Mouse (Mus musculus): Measurements from ENCODE around the gene Insig1.
A peak's percentile ranks its signal among the peaks of the same experiment; 100 is the strongest.

Gene Insig1

DNA sequence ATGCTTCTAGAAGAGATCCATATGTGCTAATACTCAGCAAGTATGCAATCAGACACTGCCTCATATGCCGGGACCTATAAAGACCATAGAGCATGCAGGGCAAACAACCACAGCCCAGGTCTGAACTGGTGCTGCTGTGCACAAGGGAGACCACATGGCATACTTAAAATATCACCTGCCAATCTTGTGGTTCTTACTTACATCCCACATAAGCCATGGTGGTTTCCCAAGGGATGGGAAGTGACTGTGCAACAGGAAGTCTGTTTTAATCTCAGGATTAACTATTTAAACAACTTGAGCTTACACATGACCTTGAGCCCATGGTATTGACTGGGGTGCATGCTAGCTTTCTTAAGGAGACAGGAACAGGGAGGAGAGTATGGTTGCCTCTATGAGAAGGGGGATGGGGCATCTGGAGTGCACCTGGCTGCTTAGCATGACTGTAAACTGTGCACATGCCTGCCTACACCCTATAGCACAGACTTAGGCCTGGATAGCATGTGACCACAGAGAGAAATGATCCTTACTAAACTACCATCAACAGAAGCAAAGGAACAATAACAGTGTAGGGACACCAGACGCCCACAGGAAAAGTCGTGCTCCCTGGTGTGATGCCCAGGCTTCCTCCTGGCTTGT is 7.1 kb upstream of the Insig1 start:
- DNase-seq (ENCODE audit: low spot score in 2 of 2), result no peak

DNA sequence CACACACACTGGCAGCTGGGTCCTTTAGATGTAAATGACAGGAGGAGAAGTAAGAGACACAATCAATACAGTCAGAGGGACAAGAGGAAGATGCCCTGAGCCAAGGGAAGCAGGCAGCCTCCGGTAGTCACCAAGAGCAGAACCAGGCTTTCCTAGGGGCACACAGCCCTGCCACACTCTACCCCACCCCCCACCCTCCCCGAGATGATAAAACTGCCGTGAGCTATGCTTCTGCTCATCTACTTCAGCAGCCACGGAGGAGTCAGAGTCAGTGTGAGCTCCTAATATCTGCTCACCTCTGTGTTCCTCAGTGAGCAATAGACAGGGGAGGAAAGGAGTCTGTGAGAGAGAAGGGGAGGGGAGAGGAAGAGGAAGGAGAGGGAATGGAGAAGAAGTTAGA is 5.9 kb upstream of the Insig1 start:
- DNase-seq (ENCODE audit: low spot score in 2 of 2), result no peak

DNA sequence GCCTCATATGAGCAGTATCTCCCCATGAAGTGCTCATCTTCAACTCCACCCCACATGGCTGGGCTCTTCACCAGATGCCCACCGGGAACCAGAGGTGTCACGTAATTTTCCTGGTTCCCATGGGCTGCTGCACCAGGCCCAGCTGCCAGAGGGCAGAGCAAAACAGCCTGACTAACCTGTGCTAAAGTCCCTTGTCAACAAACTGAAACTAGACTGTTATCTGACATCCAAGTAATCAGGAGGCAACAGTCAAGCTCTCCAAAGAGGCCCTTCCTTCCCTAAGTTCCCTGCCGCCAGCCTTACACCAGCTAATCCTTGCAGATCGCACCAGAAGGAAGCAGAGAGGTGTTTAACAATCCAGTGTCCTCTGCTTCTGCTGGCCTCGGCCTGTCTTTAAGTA is 4.9 kb upstream of the Insig1 start:
- DNase-seq (ENCODE audit: low spot score in 2 of 2), result no peak

DNA sequence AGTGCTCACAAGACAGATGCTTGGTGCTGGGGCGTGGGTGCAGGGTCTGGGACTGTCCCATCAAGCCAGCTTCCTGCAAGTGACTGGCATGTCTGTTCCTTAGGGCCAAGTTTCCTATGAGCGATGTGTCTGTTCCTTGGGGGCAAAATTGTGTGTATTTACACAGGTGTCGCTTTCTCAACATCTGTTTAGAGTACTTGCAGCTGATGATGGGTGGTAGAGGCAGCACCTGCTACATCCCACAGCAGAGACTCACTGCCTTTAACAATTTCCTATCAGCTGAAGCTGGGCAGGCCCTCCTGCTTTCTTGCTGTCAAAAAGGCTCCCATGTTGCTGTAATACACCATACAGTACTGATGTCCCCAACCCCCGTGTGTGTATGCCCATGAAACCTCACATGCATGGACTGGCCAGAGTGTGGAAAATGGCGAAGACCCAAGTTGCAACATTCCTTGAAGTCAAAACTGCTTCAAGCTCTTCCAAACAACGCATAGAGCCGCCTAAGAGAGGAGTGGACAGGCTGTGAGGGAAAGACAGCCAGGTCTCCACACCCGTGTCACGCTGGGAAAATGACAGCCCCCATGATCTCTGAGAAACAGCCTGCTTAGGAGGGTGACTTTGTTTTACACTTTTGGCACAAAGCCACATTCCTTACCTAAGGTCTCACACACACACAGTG is 875 bp upstream of the Insig1 start:
- DNase-seq (ENCODE audit: low spot score in 2 of 2), result peak in 1 of 2 experiments; percentile 23

DNA sequence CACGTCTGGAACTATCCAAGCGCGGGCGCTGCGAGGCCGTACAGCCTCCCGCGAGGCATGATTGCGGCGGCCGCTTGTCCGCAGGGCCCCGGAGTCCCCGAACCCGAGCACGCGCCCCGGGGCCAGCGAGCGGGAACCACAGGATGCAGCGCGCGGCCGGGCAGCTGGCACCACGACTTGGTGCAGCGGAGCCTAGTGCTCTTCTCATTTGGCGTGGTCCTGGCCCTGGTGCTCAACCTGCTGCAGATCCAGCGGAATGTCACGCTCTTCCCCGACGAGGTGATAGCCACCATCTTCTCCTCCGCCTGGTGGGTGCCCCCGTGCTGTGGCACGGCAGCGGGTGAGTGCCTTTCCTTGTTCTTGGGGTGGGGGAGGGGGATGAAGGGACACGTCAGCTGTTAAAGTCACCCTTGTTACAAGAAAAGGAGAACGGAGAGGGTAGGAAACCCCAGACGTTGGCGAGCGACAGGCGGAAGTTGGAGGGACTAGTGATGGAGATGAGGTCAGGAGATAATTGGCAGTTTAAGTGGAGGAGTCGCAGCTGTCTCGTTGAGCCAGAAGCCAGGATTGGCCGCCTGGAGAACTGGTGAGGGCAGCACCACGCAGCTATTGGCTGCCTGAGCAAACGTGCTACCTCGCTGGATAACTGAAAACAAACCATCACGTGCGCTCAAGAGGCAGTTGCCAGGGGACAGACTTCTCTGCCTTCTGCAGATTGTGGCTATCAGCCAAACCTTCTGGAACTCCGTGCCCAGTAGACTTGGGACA is 477 bp downstream of the Insig1 start:
- peak; percentile 68 to 82 for DNase-seq (ENCODE audit: low spot score in 2 of 2)

DNA sequence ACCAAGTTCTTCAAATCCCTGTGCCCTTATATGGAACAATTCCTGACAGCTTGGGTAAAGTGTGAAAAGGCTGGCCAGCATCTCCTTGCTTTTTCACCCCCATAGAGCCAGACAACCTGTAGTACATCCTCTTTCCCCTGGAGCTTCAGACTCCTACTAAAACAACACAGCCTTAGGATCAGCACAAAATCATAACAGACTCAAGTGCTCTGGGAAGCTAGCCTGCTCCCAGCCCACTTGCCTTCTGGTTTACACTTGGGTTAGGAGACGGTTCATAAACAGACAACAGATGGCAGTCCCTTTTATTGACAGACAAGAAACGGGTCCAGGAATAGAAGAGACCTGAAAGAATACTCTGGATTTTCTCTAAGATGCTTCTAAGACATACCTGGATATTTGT is 8.3 kb downstream of the Insig1 start:
- DNase-seq (ENCODE audit: low spot score in 2 of 2), result no peak

DNA sequence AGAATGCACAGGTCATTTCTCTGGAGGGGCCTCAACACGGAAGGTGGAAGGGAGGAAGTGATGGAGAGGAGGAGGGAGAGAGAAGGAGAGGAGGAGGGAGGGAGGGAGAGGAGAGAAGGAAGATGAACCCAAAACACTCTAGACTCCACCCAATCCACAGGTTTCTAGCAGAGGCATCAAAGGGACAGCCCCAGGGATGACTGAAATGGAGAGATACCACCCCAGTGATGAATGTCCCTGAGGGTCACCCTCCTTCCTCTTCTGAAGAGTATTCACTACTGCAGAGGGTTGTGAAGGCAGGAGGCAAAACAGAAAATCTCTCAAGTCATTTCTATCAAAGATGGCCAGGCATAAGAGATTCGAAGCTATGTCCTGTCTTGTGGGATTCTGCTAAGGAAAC is 10.0 kb downstream of the Insig1 start:
- DNase-seq (ENCODE audit: low spot score in 2 of 2), result no peak

DNA sequence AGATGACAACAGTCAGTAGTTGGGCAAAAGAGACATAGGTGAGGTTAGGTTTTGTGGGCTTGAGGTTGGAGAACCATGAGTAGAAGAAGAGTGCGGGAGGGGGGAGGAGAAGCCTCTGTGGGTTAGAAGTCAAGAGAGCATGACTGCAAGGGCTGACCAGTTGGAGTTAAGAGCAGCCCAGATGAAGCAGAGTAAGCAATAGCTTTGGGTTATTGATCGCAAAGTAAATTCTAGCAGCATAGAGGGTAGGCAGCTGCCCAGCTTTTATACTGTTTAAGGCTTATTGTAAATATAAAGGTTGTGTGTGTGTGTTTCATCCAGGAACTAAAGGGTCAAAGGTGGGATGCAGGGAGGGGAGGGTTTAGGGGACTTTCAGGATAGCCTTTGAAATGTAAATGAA is 10.7 kb downstream of the Insig1 start:
- no peak for DNase-seq (ENCODE audit: low spot score in 2 of 2)

DNA sequence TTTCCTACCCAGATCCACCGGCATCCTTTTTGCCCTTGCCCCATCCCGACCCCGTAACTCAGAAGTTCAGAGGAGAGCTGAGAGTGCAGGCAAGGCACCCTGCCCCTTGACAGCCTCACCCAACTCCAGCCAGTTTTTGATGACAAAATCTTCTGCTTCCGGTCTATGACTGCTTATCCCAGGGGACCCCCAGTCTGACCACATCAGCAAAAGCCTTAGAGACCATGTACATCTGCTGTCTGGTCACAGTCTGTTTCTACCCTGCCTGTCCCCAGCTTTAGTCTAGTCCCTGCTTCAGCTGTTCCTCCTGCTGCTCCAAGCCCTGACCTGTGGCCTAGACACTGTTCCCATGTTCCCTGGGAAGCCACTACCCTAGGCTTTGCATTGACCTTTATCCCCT is 11.1 kb downstream of the Insig1 start:
- no peak for DNase-seq (ENCODE audit: low spot score in 2 of 2)

DNA sequence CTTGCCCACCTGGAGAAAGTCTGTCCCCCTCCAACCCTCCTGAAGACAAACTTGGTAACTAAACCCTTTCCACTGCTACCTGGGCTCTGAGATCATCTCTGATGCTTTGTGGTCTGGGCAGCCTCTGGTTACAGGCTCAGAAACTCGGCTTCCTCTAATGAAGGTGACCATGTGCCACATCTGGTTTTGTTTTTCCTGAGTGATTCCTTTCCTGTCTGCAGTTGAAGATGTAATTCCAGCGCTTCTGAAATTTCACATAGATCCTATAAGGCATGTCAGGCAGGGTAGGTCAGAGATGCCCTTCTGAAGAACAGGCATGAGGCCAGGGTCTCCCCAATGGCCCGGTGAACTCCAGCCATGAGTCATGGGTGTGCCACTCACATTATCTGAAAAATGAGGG is 11.6 kb downstream of the Insig1 start:
- no peak for DNase-seq (ENCODE audit: low spot score in 2 of 2)

DNA sequence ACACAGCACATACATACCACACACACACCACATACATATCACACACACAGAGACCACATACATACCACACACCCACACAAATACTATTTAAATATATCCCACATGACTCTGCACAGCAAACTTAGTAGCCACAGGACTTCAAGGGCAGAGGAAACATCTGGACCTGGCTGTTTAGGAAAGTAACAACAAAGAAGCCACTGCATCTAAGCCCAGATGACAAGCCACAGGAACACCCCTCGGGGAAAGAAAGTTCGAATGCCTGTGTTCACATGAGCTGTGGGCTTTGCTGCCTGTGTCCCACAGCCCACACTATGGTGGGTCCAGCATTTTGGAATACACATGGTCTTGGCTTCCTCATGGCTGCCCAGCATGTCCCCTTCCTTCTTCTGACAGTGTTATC is 13.6 kb downstream of the Insig1 start:
- DNase-seq (ENCODE audit: low spot score in 2 of 2), result no peak

DNA sequence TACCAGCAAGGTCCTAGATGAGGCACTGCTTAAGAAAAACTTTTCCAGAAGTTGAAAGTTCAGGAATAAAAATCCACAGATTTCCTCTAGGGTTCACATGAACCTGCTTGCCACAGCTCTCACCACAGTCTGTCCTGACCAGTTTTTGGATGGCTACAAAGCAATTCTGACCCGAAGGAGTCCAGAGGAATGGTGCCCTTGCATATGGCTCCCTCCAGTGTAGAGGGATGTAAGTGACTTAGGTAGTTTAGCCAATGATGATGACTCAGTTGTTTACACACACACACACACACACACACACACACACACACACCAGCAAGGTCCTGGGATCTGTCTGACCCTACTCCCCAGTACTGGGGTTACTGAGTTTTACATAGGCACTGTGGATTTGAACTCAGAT is 19.4 kb downstream of the Insig1 start:
- DNase-seq (ENCODE audit: low spot score in 2 of 2), result no peak

DNA sequence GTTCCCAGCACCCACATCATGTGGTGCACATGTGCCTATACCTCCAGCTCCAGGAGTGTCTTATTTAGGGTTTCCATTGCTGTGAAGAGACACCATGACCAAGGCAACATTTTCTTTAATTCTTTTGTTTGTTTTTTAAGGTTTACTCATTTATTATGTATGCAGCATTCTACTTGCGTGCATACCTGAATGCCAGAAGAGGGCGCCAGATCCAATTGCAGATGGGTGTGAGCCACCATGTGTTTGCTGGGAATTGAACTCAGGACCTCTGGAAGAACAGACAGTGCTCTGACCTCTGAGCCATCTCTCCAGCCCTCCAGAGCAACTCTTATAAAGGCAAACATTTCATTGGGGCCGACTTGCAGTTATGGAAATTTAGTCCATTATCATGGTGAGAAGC is 21.2 kb downstream of the Insig1 start:
- DNase-seq (ENCODE audit: low spot score in 2 of 2), result no peak

DNA sequence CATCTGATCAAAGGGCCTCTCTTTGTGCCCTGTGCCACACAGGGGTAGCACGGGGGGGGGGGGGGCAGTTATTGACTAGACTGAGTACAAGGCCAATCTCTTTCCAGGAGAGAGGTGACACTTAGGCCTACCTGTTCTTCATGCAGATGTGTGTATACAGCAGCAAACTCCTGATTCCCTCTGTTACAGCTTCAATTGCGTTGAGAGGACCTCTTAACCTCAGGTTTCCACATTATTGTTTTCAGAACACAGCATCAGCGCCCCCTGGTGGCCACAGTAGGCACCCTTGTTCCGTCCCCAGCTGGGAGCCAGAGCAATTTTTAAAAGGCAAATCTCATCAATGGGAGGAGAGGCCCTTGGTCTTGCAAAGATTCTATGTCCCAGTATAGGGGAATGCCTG is 22.7 kb downstream of the Insig1 start:
- peak; percentile 71 to 74 for DNase-seq (ENCODE audit: low spot score in 2 of 2)

DNA sequence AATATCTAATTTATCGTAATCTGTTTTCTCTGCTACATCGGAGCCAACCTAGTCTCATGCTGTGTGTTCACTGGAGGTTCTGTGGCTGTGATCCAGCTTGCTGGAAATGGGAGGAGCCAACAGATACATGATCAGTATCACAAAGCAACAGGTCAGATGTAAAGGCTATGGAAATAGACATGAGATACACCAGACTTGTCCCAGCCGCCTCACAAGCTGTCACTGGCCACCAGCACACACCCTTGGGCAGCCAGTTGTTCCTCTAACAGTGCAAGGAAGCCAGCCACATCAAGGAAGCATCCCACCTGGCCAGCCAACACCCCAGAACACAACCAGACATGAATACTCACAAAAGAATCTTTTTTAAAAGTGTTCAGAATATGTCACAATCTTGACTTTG is 23.2 kb downstream of the Insig1 start:
- no peak for DNase-seq (ENCODE audit: low spot score in 2 of 2)

DNA sequence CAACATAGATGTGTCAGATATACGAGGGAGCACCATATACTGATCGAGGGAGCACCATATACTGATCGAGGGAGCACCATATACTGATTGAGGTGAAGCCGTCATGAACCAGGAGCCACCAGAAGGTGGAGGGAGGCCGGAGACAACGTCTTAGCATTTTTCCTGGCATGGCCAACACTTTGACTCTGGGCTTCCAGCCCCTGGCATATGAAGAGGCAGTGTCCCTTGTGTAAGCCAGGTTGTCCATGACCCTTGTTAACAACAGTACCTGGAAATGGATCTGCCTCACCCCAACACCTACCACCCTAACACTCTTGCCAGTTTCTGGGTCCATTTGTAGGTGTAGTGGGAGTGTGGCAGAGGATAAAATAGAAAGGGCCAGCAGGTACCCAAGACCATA is 23.7 kb downstream of the Insig1 start:
- no peak for DNase-seq (ENCODE audit: low spot score in 2 of 2)

DNA sequence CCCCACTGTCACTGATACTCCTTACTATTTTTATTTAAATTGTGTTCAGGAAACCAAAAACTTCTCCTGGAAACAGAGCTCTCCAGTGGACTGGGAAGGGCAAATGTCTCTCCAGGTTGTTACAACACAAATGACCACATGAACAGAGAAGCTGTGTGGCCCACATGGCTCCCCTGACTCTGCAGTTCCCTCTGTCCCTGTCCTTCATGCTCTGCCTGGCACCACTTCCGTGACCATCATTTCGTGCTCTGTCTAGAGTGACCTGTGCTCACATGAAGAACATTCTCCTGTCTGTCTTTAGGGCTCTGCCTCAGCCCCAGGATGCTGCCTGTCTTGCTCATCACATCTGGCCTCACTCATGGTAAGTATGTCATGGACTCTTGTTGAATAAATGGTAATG is 24.5 kb downstream of the Insig1 start:
- no peak for DNase-seq (ENCODE audit: low spot score in 2 of 2)

DNA sequence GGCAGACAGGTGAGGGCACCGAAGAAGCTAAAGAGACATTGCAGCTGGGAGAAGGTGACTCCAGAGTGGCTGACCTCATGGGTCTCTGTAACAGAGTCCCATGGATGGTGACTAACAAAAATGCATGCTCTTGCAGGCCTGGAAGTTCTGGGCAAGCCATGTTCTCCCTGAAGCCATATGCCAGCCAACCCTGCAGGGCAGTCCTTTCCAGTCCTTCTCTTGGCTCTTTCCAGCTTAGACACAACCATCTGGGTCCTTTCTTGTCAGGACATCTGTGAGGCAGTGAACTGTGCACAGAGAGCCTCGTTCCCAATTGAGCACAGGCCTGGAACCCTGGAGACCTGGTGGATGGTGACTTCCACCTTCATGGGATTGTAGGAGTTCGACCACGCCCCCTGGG is 35.8 kb downstream of the Insig1 start:
- no peak for DNase-seq (ENCODE audit: low spot score in 2 of 2)

DNA sequence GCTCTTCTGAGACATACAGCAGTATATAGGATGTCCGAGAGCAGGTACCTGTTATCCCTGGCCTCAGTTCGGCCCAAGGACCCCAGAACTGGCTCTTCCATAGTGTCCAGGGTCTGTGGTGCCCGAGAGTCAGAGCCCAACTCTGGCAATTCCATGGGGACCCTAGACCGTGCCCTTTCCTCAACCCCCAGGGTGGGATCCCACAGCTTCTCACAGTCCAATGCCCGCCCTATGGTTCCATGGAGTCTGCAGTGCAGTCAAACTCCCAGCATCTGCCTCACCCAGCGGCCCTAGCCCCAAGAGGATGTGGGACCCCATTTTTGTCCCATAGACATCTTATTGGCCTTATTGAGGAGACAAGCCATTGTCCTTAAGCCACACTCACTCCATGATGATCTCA is 36.8 kb downstream of the Insig1 start:
- DNase-seq (ENCODE audit: low spot score in 2 of 2), result no peak

DNA sequence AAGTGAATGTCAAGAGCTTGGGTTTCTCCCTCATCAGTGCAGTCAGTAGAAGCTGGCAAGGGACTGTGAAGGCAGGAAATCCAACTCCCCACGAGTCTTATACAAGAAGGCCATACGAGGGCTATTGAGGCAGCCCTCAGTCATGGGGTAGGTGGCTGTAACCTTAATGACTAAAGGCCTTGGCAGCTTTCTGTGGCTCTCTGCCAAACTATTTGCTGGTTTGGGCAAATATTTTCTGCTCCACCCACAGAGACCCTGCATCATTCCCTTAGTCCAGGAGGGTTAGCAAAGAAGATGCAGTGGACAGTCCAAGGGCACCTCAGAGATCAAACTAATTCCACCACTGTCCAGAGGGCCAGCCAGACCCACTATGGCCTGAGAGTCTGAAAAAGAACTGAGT is 39.7 kb downstream of the Insig1 start:
- DNase-seq (ENCODE audit: low spot score in 2 of 2), result no peak

DNA sequence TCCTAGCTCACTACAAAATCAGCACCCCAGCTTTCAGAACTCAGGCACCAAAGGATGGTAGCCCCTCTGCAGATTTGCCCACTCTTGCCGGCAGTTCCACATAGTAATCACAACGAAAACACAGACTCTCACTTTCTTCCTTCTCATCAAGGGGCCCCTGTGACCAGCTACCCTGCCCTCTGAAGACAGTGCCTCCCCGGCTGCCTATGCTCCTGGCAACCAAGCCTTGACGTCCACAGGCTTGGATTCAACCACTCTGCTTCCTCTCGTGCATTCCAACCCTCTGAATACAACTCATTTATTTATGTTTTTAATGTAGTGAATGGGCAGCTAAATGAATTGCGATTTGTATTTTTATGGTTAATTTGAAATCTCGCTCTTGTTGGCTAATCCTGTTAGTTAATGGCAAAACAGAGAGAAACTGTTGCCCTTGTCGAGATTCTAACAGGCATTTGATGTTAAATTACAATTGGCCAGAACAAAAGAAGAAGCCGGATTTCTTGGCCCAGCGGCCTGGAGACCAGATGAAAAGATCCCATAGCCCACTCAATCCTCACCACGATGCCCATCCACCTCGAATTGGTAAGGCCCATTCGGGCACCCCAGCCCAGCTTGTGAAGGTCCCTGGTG is 46.2 kb downstream of the Insig1 start:
- DNase-seq (ENCODE audit: low spot score in 2 of 2), result no peak

DNA sequence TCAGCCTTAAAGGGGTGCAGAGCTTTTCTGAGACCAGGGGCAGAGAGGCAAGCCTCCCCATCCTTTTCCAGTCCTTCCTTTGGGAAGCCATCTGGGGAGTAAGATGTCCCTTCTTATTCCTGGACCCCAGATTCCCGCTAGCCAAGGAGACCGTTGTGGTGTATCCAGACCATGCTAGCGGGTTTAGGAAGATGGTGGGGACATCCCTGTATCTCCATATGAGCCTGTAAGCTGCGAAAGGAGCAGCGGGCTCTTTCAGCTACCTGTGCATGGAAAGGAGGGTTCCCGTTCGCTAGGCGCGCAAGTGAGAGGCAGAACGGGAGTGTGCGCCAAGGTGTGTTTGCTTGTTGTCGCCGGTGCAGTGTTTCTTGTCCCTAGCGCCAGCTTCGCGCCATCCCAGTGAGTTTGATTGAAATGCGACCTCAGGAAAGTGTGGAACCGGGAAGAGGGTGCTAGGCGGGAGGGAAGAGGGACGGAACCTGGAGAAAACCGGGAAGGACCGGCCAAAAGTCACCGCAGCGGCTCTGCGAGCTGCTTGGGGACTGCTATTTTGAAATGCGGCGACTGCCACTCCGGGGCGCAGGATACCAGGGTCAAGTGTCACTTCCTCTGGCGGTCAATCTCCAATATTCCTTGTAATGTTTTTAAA is 46.8 kb downstream of the Insig1 start:
- no peak for DNase-seq (ENCODE audit: low spot score in 2 of 2)
